Comparison of ENCODE assay signal across 20 mouse cellular contexts in the genomic region with DNA sequence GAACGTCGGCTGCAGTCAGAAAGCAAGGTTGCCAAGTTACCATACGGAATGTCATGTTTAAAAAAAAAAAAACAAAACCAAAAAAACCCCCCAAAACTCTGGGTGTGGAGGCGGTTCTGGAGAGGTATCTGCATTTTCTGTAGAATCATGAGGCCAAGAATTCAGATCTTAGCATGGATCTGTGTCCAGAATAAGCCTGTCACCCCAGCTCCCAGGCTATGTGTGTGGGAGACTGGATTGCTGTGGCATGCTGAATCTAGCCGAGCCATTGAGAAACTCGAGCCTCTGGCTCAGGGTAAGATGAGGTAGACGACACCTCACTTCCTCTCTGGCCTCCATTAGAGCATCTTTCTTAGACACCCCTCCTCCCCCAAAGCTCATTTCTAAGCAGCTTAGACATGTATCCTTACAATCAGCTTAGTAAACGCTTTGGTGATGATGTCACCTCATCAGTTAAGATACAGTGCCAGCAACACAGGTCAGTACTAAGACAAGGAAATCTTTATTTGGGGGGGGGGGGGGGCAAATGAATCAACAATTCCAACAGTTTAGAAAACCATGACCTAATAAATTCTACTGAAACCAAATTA. TPM values are rescaled to one million over a fixed set of nuclear protein-coding genes. Genes with fewer than 3 reads are reported as not detected.
A peak's percentile ranks its signal among the peaks of the same experiment; 100 is the strongest.
DNase-seq lines count a peak whose midpoint lies in the region; ATAC-seq lines count a peak whose summit lies in the region.
"Had no signal": no experiment of that assay in that cellular context is flagged by ENCODE, and none has a peak within 500 bp of the region (broad histone marks: within the 10 kb centered on the region; RNA-seq: fewer than 3 reads in every experiment).

No protein-coding gene starts in this region.

- no peak overlapping the region for H3K9ac ChIP-seq in heart, embryonic 15.5 days
- H3K9ac ChIP-seq in heart, embryonic 11.5 days (ENCODE audit: low read depth, low read length) = no peak overlapping the region
- H3K9ac ChIP-seq in kidney, embryonic 14.5 days (ENCODE audit: low read depth, low read length) = no peak overlapping the region
- H3K9ac ChIP-seq: limb, embryonic 15.5 days; neural tube, embryonic 12.5 days had no signal

- WGBS in heart, embryonic 15.5 days = 71% methylated on average over 8 of the region's 8 CpGs
- WGBS in heart, embryonic 11.5 days (ENCODE audit: insufficient replicate concordance) = 78% methylated on average over 8 of the region's 8 CpGs
- 80% methylated on average over 8 of the region's 8 CpGs for WGBS in kidney, embryonic 14.5 days

- no peak overlapping the region for H3K4me2 ChIP-seq in heart, embryonic 15.5 days
- H3K4me2 ChIP-seq in heart, embryonic 11.5 days = no peak overlapping the region
- no peak overlapping the region for H3K4me2 ChIP-seq in kidney, embryonic 14.5 days (replicated peaks; ENCODE audit: low read depth, low read length)
- H3K4me2 ChIP-seq: limb, embryonic 15.5 days; neural tube, embryonic 12.5 days had no signal

- H3K27ac ChIP-seq in heart, embryonic 15.5 days = no peak overlapping the region
- H3K27ac ChIP-seq in heart, embryonic 11.5 days (ENCODE audit: low read depth, low read length) = no peak overlapping the region
- H3K27ac ChIP-seq in kidney, embryonic 14.5 days (ENCODE audit: low read depth, low read length) = no peak overlapping the region
- H3K27ac ChIP-seq: hindbrain, postnatal 0 days; limb, embryonic 15.5 days; neural tube, embryonic 12.5 days had no signal

- H3K9me3 ChIP-seq in heart, embryonic 15.5 days (replicated peaks) = no peaks in the 10 kb centered on the region
- H3K9me3 ChIP-seq in heart, embryonic 11.5 days (replicated peaks; ENCODE audit: control insufficient read depth, low read length) = no peaks in the 10 kb centered on the region
- H3K9me3 ChIP-seq in kidney, embryonic 14.5 days (ENCODE audit: control insufficient read depth, low read length) = no peaks in the 10 kb centered on the region
- H3K9me3 ChIP-seq: limb, embryonic 15.5 days; megakaryocyte, embryonic 14.5 days; neural tube, embryonic 12.5 days had no signal

- no peaks in the 10 kb centered on the region for H3K27me3 ChIP-seq in heart, embryonic 15.5 days
- no peaks in the 10 kb centered on the region for H3K27me3 ChIP-seq in heart, embryonic 11.5 days (ENCODE audit: control insufficient read depth, insufficient read depth, low read length)
- no peaks in the 10 kb centered on the region for H3K27me3 ChIP-seq in kidney, embryonic 14.5 days (ENCODE audit: control insufficient read depth, insufficient read depth, low read length)
- H3K27me3 ChIP-seq: limb, embryonic 15.5 days; megakaryocyte, embryonic 14.5 days; neural tube, embryonic 12.5 days had no signal

- H3K4me1 ChIP-seq in heart, embryonic 15.5 days (replicated peaks) = peaks cover 5% of the 10 kb centered on the region
- H3K4me1 ChIP-seq in heart, embryonic 11.5 days (ENCODE audit: control insufficient read depth, insufficient read depth, low read length) = no peaks in the 10 kb centered on the region
- H3K4me1 ChIP-seq in kidney, embryonic 14.5 days (ENCODE audit: control insufficient read depth, insufficient read depth, low read length) = no peaks in the 10 kb centered on the region
- H3K4me1 ChIP-seq: limb, embryonic 15.5 days; megakaryocyte, embryonic 14.5 days; neural tube, embryonic 12.5 days had no signal

- intact Hi-C loops in left cerebral cortex, postnatal 14 days (cut with DNase I) = no loop called here
- intact Hi-C loops in left cerebral cortex, postnatal 10 days (cut with DNase I) = no loop called here
- intact Hi-C loops in left cerebral cortex, postnatal 36 days (cut with DNase I) = loop anchor here (5.0 kb wide), 1 partner anchor 51 kb away; a partner anchor contains a TSS

- DNase-seq in left cerebral cortex, postnatal 14 days (ENCODE audit: low spot score in 2 of 2) = peak; percentile 33 to 48
- no peak for DNase-seq in left cerebral cortex, postnatal 10 days (ENCODE audit: extremely low spot score in 1 of 2, low spot score in 2 of 2)
- peak; percentile 7 for DNase-seq in NIH3T3 (ENCODE audit: low read depth)
- peak; percentile 54 to 65 for DNase-seq in left cerebral cortex, postnatal 36 days (ENCODE audit: low spot score in 2 of 2)
- DNase-seq in embryo, embryonic 10.5 days (ENCODE audit: low spot score) = no peak
- DNase-seq: cerebellum, postnatal 25 days; gastrocnemius, postnatal 36 days; heart, postnatal 14 days; kidney, adult 18-20 months; kidney, postnatal 25 days; lung, postnatal 14 days; thymus, postnatal 25 days had no signal

- ATAC-seq in heart, embryonic 15.5 days (replicated peaks; ENCODE audit: insufficient number of reproducible peaks, insufficient read depth, low FRiP score, low read depth) = 0 out of 2 replicates have a peak, but pooled peaks have one; percentile 27
- no peak for ATAC-seq in heart, embryonic 11.5 days (replicated peaks; ENCODE audit: insufficient number of reproducible peaks, low FRiP score, low TSS enrichment)
- ATAC-seq in kidney, embryonic 14.5 days (ENCODE audit: low FRiP score, low TSS enrichment) = no peak
- ATAC-seq: hindbrain, postnatal 0 days had no signal

- peaks cover 38% of the 10 kb centered on the region for H3K36me3 ChIP-seq in heart, embryonic 15.5 days
- peaks cover 12% of the 10 kb centered on the region; the same call in 1 of the 2 replicates for H3K36me3 ChIP-seq in heart, embryonic 11.5 days (ENCODE audit: control insufficient read depth, insufficient read depth, low read length)
- H3K36me3 ChIP-seq in kidney, embryonic 14.5 days (ENCODE audit: control insufficient read depth, insufficient read depth, low read length) = peaks cover 27% of the 10 kb centered on the region

- H3K4me3 ChIP-seq in heart, embryonic 15.5 days = no peak overlapping the region
- no peak overlapping the region for H3K4me3 ChIP-seq in heart, embryonic 11.5 days (ENCODE audit: low read depth, low read length)
- no peak overlapping the region for H3K4me3 ChIP-seq in kidney, embryonic 14.5 days (ENCODE audit: low read length)
- H3K4me3 ChIP-seq: erythroblast, embryonic 14.5 days; limb, embryonic 15.5 days; megakaryocyte, embryonic 14.5 days; neural tube, embryonic 12.5 days had no signal

RNA-seq across cellular contexts. Expression of a gene that starts 50.9 kb away (rescaled TPM):
- 57.9 and 65.1 TPM in 2 replicates for polyA plus RNA-seq in heart, embryonic 15.5 days (2015; fragmentation: Nextera tagmentation; extraction: Ambion mirVana)
- 73.9 and 77.2 TPM in 2 replicates for polyA plus RNA-seq in heart, embryonic 11.5 days (2014; fragmentation: Nextera tagmentation; extraction: Ambion mirVana)
- 100 to 1,000 TPM; 221 to 230 TPM for total RNA-seq in left cerebral cortex, postnatal 14 days (2021)
- total RNA-seq in left cerebral cortex, postnatal 10 days (2021) = 100 to 1,000 TPM; 209 to 211 TPM
- 100 to 1,000 TPM; 192 to 206 TPM for total RNA-seq in left cerebral cortex, postnatal 36 days (2021)
- polyA plus RNA-seq in kidney, embryonic 14.5 days (2014; fragmentation: Nextera tagmentation; extraction: Ambion mirVana) = 92.9 and 99.7 TPM in 2 replicates

Comparison
In these comparisons a context has a peak if more than half of its experiments do, and no peak if none do; other contexts are left out.
1. DNase-seq: peak in left cerebral cortex, postnatal 14 days (2 of 2), NIH3T3 (single experiment) and left cerebral cortex, postnatal 36 days (2 of 2); none in left cerebral cortex, postnatal 10 days (0 of 2) and embryo, embryonic 10.5 days (single experiment).